Mouse (Mus musculus): Measurements from ENCODE around the gene Lrrc63. TPM values are rescaled to one million over a fixed set of nuclear protein-coding genes. Genes with fewer than 3 reads are reported as not detected.

Lrrc63 gene
- polyA plus RNA-seq, 2 experiments = not detected

DNA sequence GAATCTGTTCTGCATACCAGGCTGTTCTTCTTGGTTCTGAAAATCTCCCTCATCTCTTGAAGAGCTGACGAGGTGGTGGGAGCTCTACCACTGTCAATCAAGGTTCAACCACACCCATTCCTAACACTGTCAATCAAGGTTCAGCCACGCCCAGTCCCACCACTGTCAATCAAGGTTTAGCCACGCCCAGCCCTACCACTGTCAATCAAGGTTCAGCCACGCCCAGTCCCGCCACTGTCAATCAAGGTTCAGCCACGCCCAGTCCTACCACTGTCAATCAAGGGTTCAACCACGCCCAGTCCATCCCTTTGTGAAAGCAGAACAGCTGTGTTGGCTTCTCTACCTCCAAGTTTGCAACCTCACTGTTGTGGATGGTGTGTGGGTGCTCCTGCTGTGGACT, 66.2 kb downstream of the Lrrc63 start:
- Histone ChIP-seq H3K27ac (replicated peaks; ENCODE audit: low read depth, low read length) (no peak overlapping the region), H3K9ac (ENCODE audit: low read depth, low read length, severe bottlenecking) (no peak overlapping the region), H3K9me3 (ENCODE audit: control insufficient read depth, low read length) (no peaks in the 10 kb centered on the region), H3K4me2 (replicated peaks; ENCODE audit: low read depth, low read length, severe bottlenecking) (no peak overlapping the region), H3K4me3 (replicated peaks; ENCODE audit: low read length) (no peak overlapping the region), H3K4me1 (ENCODE audit: control insufficient read depth, insufficient read depth, low read length) (no peaks in the 10 kb centered on the region), H3K27me3 (ENCODE audit: control insufficient read depth, insufficient read depth, low read length) (no peaks in the 10 kb centered on the region), H3K36me3 (ENCODE audit: control insufficient read depth, insufficient read depth, low read length) (no peaks in the 10 kb centered on the region)
- 66% methylated on average over 7 of the region's 7 CpGs for WGBS
- ATAC-seq (ENCODE audit: low FRiP score, low read depth) (no peak), DNase-seq (ENCODE audit: low spot score) (no peak)
- no peak for TF ChIP-seq POLR2A (IDR thresholded peaks at IDR 0.05; ENCODE audit: borderline replicate concordance, extremely low read depth, insufficient read depth, insufficient read length)

DNA sequence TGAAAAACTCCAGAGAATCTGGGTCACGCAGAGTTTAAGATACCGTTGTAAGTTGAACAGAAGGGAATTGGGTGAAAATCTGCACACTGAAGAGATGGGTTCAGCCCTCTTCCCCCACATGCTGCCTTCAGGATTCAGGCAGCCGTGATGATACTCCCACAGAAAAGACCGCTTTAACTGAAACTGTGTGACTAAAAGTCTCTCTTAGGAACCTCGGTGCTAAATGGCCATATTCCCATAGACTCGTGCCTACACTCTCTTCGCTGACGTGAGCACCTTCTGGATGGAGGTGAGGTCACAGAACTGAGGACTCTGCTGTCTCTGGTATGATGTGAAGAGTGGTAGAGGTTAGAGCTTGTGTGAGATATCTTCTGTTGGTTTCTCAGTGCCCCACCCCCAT, 66.7 kb downstream of the Lrrc63 start:
- no peak for ATAC-seq (ENCODE audit: low FRiP score, low read depth)
- Histone ChIP-seq H3K9me3 (ENCODE audit: control insufficient read depth, low read length) (no peaks in the 10 kb centered on the region), H3K4me3 (replicated peaks; ENCODE audit: low read length) (no peak overlapping the region), H3K9ac (ENCODE audit: low read depth, low read length, severe bottlenecking) (no peak overlapping the region), H3K4me1 (ENCODE audit: control insufficient read depth, insufficient read depth, low read length) (no peaks in the 10 kb centered on the region), H3K4me2 (replicated peaks; ENCODE audit: low read depth, low read length, severe bottlenecking) (no peak overlapping the region), H3K27ac (replicated peaks; ENCODE audit: low read depth, low read length) (no peak overlapping the region), H3K27me3 (ENCODE audit: control insufficient read depth, insufficient read depth, low read length) (no peaks in the 10 kb centered on the region), H3K36me3 (ENCODE audit: control insufficient read depth, insufficient read depth, low read length) (no peaks in the 10 kb centered on the region)
- WGBS = 92% methylated on average over 8 of the region's 8 CpGs
- TF ChIP-seq POLR2A (IDR thresholded peaks at IDR 0.05; ENCODE audit: borderline replicate concordance, extremely low read depth, insufficient read depth, insufficient read length) = no peak
- no peak for DNase-seq (ENCODE audit: low spot score)

DNA sequence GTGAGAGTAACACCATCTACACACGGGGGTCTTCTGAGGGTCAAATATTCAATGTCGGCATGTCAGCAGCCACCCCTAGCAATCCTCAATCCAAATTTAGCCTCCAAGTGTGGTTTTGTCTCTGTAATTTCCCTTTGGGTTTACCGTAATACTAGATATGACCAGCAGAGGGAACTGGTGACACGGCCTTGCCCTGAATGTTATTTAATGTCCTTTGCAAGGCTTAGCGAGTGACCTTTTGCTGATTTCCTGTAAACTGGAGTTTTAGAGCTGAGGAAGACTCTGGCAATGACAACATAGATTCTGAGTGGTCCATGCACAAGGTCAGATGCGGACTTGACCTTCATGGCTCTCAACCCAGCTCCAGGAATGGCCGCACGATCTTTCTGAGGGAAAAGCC, 70.1 kb downstream of the Lrrc63 start:
- ATAC-seq (ENCODE audit: low FRiP score, low read depth) = no peak
- Histone ChIP-seq H3K27me3 (ENCODE audit: control insufficient read depth, insufficient read depth, low read length) (no peaks in the 10 kb centered on the region), H3K4me2 (replicated peaks; ENCODE audit: low read depth, low read length, severe bottlenecking) (no peak overlapping the region), H3K9ac (ENCODE audit: low read depth, low read length, severe bottlenecking) (no peak overlapping the region), H3K4me3 (replicated peaks; ENCODE audit: low read length) (no peak overlapping the region), H3K36me3 (ENCODE audit: control insufficient read depth, insufficient read depth, low read length) (no peaks in the 10 kb centered on the region), H3K9me3 (ENCODE audit: control insufficient read depth, low read length) (no peaks in the 10 kb centered on the region), H3K4me1 (ENCODE audit: control insufficient read depth, insufficient read depth, low read length) (no peaks in the 10 kb centered on the region), H3K27ac (replicated peaks; ENCODE audit: low read depth, low read length) (no peak overlapping the region)
- WGBS = 45% methylated on average over 8 of the region's 8 CpGs
- DNase-seq (ENCODE audit: low spot score) = peak; percentile 38
- TF ChIP-seq POLR2A (IDR thresholded peaks at IDR 0.05; ENCODE audit: borderline replicate concordance, extremely low read depth, insufficient read depth, insufficient read length) = no peak

DNA sequence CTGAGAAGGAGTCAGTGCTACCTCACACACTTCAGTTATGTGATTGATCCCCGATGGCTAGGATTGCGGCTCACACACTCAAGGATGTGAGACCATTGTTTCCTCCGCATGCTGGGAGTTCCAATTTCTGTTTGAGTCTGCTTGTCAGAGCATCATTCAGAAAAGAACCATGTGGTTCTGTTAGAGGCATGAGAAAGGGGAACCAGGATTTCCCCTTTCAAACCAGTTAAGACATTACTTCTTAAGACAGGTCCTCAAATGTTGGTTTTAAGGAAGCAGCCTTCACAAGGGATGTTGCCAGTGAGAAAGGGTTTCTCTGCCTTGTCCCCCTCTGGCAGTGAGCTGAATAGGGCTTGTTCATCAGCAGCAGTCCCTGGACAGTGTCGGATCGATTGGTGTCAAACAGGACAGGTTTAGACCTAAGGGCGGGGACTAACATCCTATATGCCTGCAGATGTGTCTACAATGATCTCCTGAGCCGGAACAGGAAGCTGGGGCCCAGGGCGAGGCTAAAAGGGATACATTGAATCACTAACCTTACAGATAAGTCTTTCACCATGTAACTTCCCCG, 73.7 kb downstream of the Lrrc63 start:
- DNase-seq (ENCODE audit: low spot score) = no peak
- no peaks in the 10 kb centered on the region for H3K9me3 ChIP-seq (ENCODE audit: control insufficient read depth, low read length)
- no peak for ATAC-seq (ENCODE audit: low FRiP score, low read depth)
- H3K27ac ChIP-seq (replicated peaks; ENCODE audit: low read depth, low read length) = no peak overlapping the region
- no peak overlapping the region for H3K4me2 ChIP-seq (replicated peaks; ENCODE audit: low read depth, low read length, severe bottlenecking)
- no peak overlapping the region for H3K4me3 ChIP-seq (replicated peaks; ENCODE audit: low read length)
- no peaks in the 10 kb centered on the region for H3K27me3 ChIP-seq (ENCODE audit: control insufficient read depth, insufficient read depth, low read length)
- 81% methylated on average over 9 of the region's 9 CpGs for WGBS
- no peak for TF ChIP-seq POLR2A (IDR thresholded peaks at IDR 0.05; ENCODE audit: borderline replicate concordance, extremely low read depth, insufficient read depth, insufficient read length)
- H3K9ac ChIP-seq (ENCODE audit: low read depth, low read length, severe bottlenecking) = no peak overlapping the region
- H3K36me3 ChIP-seq (ENCODE audit: control insufficient read depth, insufficient read depth, low read length) = no peaks in the 10 kb centered on the region
- no peaks in the 10 kb centered on the region for H3K4me1 ChIP-seq (ENCODE audit: control insufficient read depth, insufficient read depth, low read length)

DNA sequence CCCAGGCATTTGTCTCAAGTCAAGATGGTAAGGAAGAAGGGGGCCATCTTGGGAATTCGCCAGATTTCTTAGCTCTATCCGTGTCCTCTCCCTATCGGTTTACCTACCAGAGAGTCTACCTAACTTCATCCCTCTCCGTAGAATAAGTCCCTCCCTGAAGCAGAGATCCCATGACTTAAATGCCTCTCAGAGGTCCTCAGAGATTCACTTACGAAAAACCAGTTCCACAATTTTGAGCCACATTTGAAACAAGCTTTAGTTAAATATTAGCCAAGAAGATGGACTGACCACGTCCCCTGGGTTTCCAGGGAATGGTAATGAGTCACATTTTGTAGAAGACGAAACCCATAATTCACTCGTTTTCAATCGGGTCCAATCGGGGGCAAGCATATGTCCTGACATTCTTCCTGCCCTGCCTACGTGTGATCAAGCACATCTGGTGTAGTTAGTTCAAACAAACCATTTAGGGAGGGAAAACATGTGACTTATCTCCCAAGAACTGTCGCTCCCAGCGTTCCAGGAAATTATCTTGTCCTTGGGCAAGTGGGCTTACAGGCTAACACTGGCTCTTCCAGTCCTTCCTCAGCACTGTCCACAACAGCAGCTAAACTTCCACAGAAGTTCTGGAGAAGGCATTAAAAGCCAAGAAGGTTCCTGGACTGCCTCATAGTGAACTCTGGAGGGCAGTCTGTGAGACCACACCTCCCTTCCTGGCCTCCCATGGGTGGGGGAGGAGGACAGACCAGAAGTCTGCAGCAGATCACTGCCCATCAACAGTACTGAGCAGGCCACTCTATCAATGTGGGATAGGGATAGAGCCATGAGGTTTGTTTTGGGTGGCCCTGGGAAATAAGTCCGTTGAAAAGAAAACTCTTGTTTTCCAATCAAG, 76.0 kb downstream of the Lrrc63 start:
- 76% methylated on average over 14 of the region's 14 CpGs for WGBS
- no peak overlapping the region for H3K27ac ChIP-seq (replicated peaks; ENCODE audit: low read depth, low read length)

More for the DNA sequence above, 76.0 kb downstream of the Lrrc63 start:
- Histone ChIP-seq H3K9ac (ENCODE audit: low read depth, low read length, severe bottlenecking) (no peak overlapping the region), H3K4me3 (replicated peaks; ENCODE audit: low read length) (no peak overlapping the region), H3K36me3 (ENCODE audit: control insufficient read depth, insufficient read depth, low read length) (no peaks in the 10 kb centered on the region), H3K4me2 (replicated peaks; ENCODE audit: low read depth, low read length, severe bottlenecking) (no peak overlapping the region), H3K4me1 (ENCODE audit: control insufficient read depth, insufficient read depth, low read length) (no peaks in the 10 kb centered on the region), H3K27me3 (ENCODE audit: control insufficient read depth, insufficient read depth, low read length) (no peaks in the 10 kb centered on the region), H3K9me3 (ENCODE audit: control insufficient read depth, low read length) (no peaks in the 10 kb centered on the region)
- no peak for TF ChIP-seq POLR2A (IDR thresholded peaks at IDR 0.05; ENCODE audit: borderline replicate concordance, extremely low read depth, insufficient read depth, insufficient read length)
- ATAC-seq (ENCODE audit: low FRiP score, low read depth) (no peak), DNase-seq (ENCODE audit: low spot score) (no peak)
